Mouse (Mus musculus) embryonic facial prominence, embryonic 12.5 days (tissue): ENCODE data around the gene Hoxc13. TPM values are rescaled to one million over a fixed set of nuclear protein-coding genes. Genes with fewer than 3 reads are reported as not detected.

ENCODE experiments used
- microRNA-seq: library from miRNA; unstranded; fragments of <30 nt; microRNA quantifications from one replicate; pipeline ENCODE4, GENCODE M21; 2017
- polyA plus RNA-seq: library from polyadenylated mRNA; unstranded; fragments of >200 nt; fragmentation: Nextera tagmentation; extraction: Ambion mirVana; gene quantifications from 2 replicates; pipeline ENCODE4 v1.2.1, GENCODE M21; 2016

The Hoxc13 gene
- polyA plus RNA-seq, 1 experiment from 2014 or later = 0.19 TPM

Small RNAs within 50 kb of the gene (microRNA-seq; reads per million reads assigned to microRNA genes)
- gene Mir196a-2 = 4.5 reads per million, percentile 19 among the genes with 10 or more reads in this experiment

Other genes starting within 250 kb of the Hoxc13 start
- 61.0 and 68.1 TPM in 2 replicates for gene Atp5g2, start 248.8 kb upstream of the Hoxc13 start, polyA plus RNA-seq
- 46.4 and 50.2 TPM in 2 replicates for gene Calcoco1, start 198.9 kb upstream of the Hoxc13 start, polyA plus RNA-seq
- not detected in 2 replicates for gene Hoxc12, start 15.7 kb downstream of the Hoxc13 start, polyA plus RNA-seq
- not detected in 2 replicates for gene Hoxc11, start 33.3 kb downstream of the Hoxc13 start, polyA plus RNA-seq
- gene Hoxc10, start 45.7 kb downstream of the Hoxc13 start, polyA plus RNA-seq = not detected in 2 replicates
- 1.2 and 2.4 TPM in 2 replicates for gene Hoxc5, start 46.3 kb downstream of the Hoxc13 start, polyA plus RNA-seq
- gene Hoxc9, start 55.3 kb downstream of the Hoxc13 start, polyA plus RNA-seq = not detected in 2 replicates
- gene Hoxc8, start 69.5 kb downstream of the Hoxc13 start, polyA plus RNA-seq = not detected in 2 replicates
- not detected in 2 replicates for gene Hoxc6, start 77.2 kb downstream of the Hoxc13 start, polyA plus RNA-seq
- gene Hoxc4, start 97.8 kb downstream of the Hoxc13 start, polyA plus RNA-seq = 0.92 and 1.2 TPM in 2 replicates
- 16.6 and 18.8 TPM in 2 replicates for gene Smug1, start 246.0 kb downstream of the Hoxc13 start, polyA plus RNA-seq